Mouse (Mus musculus) frontal cortex, postnatal 36 days (tissue): ENCODE results near the gene Tmub1.

ENCODE experiments used
- DNase-seq, 2 experiments: peaks; one replicate each; pipeline ENCODE4 v3.0.0; 2022; ENCODE audit warnings: low spot score in 2 of 2

Gene Tmub1

DNA sequence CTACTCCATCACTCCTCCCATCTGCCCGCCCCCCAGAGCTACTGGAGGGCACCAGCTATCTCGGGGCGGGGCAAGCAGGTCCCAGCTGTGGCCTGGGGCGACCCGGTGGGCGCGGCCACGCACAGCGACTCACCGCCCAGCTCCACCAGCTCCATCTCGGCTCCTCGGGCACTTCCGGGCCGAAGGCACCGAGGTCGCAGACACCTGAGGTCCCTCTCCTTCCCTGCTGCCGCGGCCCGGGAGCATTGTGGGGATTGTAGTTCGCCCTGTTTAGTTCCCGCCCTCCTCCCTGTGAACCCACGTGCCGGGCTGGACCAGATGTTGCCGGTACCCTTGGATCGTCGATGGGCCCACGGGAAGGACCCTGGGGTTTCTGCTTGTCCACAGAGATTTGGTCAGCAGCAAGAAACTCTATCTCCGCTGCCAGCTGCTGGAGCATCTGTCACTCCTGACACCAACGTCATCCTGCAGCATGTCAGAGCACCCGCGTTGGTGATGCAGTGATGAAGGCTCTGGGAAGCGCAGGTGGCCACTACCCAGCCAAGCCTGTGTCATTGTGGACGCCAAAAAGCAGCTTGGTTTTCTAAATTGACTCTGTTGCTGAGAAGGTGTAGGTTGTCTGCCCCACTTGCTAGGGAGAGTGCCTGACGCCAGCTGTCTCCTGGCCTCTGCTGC, at the start of gene Tmub1:
TSS of gene Tmub1 (minus strand) at position 231 of the 675 bp plus-strand sequence.
- peak; percentile 89 to 91 for DNase-seq

DNA sequence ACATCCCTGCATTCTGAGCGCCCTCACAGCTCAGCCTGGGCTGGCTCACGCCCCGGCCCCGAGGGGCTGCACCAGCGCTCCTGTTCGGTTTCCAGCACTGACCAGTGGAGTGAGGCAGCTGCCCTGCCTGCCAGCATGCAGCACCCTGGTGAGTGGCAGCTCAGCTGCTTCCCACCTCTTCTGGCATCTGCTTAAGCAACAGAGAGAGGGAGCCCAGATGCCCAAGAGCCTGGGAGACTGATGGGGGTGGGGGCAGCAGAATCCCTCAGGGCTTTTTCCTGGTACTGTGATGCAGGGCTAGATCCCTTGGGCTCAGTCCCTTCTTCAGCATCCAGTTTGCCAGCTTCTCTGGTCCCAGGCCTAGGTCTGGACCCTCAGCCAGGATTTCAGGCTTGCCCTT, 49.1 kb upstream of the Tmub1 start:
- DNase-seq = no peak

DNA sequence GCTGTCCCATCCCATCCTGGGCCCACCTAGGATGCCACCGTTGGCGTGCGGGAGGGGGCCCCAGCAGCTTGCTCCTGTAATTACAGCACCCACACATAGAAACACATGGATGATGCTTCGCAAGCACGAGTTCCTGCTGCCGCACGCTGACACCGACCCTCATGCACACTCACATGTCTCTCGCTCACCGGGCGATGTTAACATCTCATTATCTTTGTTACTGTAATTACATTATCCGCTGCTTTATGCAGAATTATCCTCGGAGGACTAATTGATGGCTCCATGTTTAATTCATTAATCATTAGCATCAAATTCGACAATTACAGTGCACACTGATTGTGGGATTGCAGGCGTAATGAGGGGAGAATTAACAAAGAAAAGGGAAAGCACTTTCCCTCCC, 47.4 kb upstream of the Tmub1 start:
- no peak for DNase-seq

DNA sequence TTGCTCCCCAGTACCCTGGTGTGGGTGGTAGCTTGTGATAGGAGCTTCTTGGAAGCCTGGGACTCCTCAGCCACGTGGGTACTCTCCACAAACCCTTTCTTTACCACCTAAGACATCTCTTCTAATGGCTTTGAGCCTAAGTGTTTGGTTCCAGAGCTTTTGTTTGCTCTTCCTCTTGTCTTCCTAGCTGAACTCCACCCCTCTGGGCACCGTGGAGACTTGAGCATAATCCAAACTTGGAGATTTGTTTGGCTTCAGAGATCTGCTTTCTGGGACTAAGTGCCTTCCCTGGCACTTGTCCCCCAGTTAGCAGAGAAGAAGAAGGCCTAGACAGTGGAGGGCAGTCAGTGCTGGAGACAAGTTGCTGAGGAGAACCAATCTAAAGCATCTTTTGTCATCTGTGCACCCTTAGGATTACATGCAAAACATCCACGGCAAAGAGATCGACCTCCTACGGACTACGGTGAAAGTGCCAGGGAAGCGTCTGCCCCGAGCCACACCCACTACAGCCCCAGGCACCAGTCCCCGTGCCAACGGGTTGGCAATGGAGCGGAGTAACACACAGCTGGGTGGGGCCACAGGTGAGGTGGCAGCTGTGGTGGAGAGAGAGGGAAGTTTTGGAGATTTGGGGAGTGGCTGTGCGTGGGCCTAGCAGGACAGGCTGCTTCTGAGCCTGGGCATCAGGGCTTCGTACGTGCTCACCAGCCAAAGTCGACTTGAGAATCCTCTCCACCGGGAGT, 45.1 kb upstream of the Tmub1 start:
- DNase-seq = no peak

DNA sequence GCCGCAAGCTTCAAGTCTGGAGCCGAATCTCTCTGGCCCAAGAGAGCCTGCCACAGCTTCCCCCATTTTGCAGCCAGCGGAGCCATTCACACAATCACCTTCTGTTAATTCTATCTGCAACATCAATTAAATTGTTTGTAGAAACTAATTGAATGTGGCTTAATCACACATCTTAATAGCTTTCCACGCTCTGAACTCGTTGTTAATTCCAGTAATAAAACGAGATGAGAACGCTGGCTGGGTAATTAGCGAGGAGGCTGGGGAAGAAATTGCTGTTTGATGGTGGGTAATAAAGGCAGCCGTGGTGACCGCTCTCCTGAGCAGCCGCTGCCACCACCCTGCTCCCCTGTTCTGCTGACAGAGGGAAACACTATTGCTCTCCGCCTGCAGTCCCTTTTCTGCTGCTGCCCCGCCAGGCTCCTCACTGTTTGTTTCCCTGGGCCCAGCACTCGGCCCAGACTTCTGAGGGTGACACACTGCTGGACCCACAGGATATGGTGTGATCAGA, 42.8 kb upstream of the Tmub1 start:
- DNase-seq = no peak

DNA sequence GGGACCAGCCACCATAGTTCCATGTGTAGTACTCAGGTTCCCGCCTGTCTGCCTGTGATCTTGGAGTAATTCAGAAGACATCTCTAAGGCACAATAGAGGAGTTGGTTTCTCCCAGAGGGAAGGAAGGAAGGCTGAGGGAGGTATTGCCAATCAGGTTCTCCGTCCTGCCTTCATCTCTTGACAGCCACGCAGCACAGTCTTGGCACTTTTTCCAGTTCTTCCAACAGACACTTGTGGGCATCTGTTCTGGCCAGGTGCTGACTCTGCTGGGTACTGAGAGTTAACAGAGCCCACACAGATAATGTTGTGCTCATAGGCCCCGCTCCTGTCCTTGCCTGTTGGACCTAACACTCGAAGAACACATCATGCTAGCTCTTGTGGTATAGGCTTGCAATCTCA, 39.1 kb upstream of the Tmub1 start:
- no peak for DNase-seq

DNA sequence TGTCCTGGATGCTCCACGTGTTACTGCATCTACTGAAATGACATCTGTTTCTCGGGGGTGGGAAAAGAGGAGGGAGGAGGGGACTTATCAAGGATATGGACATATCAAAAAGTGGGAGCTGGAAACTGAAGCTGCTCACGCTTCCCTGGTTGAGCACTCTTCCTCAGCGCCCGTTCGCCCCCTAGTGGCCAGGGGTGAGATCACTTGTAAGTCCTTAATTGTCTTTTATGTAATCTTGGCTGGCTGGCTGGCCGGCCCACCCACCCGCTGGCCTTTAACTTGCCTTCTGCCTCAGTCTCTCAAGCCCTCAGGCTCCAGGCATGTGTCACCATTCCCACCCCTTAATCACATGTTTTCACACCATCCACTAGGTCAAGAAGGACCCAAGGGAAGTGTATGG, 38.4 kb upstream of the Tmub1 start:
- DNase-seq = peak; percentile 88 to 89

DNA sequence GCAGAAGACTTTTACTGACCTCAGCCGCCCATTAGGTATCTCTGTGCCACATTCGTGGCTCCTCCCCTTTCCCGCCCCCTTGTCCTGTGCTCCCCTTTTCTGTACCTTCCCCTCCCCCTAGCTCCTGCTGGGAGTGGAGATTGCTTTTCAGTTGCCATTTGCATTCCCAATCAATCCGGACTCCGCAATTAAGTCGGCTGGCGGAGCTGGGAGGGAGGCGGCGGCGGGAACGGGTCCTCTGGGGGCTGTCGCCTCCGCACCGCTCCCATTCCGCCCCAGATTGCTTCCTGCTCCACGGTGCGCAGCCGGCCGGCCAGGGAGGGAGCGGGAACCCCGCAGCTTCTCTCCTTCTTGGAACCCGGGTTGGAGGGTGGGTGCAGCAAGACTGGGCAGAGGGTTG, 37.3 kb upstream of the Tmub1 start:
- peak in 1 of 2 experiments; percentile 25 for DNase-seq

DNA sequence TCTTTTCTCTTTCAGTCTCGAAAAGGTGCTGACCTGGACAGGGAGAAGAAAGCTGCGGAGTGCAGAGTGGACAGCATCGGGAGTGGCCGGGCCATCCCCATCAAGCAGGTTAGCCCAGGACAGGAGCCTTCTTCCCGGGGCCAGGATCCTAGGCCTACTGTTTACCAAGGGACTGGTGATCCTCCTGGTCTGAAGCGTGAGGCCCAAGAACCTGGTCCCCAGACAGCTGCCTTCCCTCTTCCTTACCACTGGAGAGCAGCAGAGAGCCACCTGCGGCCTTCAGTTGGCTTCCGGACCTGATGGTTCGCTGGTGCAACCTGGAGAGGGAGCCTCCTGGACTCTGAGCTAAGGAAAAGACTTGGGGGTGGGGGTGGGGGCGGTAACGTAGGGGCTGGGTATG, 35.7 kb upstream of the Tmub1 start:
- DNase-seq = peak; percentile 70 to 74

DNA sequence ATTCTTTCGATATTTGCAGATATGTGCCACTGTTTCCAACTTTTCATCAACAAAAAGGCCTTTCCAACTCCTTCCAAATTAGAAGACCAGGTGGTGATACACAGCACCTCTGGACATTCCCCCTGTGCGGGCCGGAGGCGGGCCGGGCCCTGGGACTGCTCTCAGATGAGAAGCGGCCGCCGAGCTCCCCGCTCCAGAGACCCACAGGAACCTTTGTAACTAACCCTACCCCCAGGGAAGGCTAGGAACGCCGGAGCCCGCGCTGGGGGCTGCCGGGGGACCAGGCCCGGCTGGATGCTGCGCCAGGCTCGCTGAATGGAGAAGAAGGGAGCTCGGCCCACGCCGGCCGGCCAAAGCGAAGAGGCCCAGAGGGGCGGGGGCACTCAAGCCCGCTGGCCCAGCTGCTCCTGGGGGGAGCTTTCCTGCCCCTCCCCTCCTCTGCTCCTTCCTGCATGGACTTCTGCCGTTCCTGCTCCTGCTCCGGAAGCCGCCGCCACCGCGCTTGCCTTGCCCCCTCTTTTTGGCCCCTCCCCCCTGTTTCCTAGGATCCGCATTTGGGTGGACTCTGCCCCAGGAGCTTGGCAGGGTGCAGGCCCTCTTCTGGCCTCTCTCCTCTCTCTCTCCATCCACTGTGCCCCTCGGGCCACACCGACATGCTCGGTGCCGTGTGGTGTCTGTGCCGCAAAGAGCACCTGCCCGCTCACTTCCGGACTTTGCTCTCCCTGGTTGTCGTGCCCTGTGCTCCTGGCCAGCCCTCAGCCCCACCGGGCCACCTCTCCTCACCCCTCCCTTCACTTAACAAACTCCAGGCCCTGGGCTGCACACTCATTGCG, 34.8 kb upstream of the Tmub1 start:
- no peak for DNase-seq

DNA sequence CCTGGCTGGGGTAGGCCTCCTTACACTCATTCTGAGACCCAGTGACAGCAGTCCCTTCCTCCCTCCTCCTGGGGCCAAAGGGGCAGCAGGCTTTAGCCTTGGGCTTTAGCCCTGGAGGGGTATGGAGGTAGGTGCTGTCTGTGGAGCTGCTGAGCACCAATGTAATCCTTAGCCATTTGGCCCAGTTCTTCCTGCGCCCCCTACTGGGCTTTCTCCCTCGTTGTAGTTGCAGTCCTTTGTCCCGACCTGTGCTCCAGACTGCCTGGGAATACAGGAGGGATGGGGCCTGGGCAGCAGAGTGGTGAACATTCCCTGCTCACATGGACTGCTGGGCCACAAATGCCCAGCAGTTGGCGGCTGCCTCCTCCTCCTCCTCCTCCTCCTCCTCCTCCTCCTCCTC, 34.0 kb upstream of the Tmub1 start:
- peak; percentile 56 to 71 for DNase-seq

DNA sequence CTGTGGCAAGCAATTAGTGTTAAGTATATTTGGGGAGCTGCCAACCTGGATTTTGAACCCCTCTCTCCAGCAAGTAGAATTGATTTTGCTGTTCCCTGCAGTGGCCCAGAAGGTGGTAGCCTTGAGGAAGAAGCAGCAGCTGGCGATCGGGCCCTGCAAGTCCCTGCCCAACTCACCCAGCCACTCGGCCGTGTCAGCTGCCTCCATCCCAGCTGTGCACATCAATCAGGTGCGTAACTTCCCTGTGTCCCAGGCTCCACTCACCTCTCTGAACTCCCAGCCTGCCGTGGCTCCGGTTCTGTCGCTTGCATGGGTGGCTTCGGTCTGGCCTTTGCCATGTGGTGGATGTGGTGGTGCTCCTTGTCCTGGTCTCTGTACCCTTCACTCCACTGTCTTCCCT, 30.3 kb upstream of the Tmub1 start:
- DNase-seq = no peak

DNA sequence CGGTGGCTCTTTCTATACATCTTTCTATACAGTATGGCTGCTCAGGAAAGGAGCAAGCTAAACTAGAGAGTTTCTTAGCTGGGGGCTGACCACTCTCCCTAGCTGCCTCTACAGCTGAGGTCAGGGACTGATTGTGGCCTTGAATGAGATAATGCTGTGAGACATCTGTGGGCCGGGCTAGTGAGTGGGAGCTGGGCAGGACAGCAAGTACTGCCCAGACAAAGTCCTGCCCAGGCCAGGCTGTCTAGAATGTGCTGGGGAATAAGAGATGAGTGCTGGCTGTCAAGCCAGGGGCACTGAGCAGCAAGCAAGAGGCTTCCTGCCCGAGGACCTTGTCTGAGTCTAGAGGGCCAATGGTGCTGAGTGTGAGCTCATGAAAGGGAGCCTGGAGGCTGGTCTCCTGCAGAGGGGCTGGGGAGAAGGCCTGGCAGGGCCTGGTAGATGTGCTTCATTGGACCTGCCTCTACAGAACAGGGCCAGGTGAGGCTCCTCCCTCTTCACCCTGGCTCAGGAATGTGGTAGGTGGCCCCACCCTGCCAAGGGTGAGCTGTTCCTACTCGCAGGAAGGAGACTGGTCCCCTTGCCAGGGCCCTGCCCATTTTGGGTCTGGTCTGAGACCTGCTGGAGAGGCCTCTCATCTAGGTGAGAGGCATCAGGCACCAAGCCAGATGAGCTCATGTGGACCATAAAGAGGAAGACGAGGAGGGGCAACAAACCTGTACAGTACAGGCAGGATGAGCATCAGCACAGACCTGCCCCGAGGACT, 28.0 kb upstream of the Tmub1 start:
- no peak for DNase-seq

DNA sequence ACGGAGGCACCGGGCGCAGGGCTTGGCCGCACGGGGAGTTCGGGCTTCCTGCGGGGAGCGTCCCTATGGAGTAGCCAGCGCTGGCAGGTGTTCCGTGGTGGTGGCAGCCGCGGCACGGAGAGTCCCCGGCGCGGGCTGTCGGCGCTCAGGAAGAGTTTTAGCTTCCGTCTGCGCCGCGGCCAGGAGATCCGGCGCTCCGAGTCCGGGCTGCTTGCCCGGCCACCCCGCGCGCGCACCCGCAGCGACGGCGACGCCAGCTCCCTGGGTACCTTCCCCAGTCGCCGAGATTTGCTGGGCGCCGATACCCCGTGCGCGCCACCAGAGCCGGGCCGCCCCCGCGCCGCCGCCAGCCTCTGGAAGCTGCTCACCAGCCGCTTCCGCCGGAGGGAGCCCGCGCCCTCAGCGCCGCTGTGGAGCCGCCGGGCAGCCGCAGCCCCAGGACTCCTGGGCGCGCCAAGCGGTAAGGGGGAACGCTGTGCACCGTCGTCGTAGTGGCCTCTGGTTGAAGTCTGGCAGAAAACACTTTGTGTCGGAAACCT, 27.1 kb upstream of the Tmub1 start:
- peak; percentile 73 to 75 for DNase-seq

DNA sequence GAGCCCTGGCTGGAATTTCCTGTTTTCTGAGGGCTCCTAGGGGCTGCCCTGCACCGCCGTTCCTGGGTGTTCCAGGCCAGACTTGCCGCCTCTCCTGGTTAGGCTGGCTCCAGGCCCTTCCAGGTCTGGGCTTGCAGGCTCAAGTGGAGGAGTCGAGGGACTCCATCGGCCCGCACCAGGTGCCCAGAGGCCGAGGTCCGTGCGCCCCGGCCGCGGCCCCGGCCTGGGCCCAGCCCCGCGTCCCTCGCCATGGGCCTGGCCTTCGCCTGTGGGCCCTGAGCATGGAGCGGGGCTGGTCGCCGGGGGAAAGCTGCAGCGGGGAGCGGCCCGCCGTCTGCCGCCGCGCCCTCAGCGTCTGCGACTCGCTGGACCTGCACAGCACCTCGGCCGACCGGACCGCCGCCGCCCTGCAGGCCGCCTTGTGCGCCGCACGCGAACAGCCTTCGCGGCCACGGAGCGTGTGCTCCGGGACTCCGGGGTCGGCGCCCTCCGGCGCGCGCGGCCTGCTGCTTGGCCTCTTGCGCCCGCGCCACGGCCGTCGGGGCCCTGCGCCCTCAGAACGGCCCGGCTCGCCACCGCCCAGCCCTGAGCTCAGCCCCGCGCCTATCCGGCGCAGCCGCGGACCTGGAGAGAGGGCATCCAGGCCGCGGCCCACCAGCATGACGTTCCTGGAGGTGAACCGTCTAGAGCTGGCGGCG, 26.5 kb upstream of the Tmub1 start:
- no peak for DNase-seq

DNA sequence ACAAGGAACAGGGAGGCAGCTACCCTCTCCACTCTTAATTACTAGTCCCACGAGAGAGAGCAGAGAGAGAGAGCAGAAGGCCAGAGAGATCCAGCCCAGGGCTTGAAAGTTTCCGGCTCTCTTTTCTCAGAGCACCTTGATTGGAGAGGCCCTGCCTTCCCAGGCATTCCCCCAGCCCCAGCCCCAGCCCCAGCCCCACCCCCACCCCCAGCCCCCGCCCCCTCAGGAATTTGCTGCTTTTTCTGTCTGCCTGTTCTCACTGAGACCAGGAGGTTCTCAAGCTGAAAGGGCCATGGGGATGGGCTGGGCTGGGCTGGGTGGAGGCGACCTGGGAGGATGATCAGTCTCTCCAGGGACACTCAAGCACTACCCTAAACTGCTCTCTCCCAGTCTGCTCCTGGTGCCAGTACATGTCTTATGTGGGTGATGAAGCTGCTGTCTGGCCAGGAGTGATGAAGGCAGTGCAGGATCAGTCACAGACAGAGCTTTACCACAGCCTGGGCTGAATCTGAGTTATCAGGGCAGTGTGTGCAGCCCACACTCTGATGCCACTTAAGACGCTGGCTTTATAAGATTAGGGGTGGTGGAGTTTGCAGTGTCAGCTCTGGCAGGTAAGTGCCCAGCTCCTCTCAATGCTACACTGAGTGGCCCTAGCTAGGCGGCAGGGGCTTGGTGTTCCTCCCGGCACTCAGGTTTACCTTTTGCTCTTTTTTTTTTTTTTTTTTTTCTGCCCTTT, 25.4 kb upstream of the Tmub1 start:
- no peak for DNase-seq

DNA sequence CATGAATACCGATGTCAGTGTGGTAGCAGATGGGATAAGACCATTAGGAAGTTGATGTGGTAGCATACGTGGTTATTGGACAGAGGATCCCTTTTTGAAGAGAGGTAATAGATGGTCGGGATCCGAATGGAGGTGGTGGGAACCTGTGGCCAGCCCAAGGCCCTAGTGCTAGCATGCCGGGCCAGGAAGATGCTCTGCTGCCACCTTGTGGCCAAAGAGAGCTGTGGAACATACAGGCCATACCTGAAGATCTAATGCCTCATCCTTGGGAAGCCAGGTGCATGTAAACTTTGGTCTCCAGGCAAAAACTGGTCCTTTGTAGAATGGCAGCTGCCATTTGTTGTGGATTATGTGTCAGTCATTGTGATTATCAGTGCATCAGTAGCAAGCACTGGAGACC, 22.9 kb upstream of the Tmub1 start:
- DNase-seq = peak; percentile 68 to 77

DNA sequence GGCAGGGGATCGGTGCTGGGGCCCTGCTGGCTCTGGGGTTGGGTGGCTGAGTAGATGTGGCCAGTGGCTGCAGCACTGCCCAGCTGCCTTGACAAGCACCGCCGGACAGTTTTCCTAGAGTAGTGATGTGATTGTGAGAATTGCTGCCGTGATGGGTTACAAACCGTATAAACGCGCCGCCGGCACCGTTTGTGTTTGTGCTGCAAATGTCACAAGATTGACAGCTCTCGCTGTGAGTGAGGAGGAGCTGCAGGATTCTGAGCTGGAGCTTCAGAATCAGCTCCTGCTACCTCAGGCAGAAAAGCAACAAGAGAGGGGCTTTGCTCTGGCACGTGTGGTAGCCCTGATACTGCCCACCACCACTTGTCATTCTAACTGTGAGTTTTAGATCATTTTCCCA, 19.1 kb upstream of the Tmub1 start:
- no peak for DNase-seq

DNA sequence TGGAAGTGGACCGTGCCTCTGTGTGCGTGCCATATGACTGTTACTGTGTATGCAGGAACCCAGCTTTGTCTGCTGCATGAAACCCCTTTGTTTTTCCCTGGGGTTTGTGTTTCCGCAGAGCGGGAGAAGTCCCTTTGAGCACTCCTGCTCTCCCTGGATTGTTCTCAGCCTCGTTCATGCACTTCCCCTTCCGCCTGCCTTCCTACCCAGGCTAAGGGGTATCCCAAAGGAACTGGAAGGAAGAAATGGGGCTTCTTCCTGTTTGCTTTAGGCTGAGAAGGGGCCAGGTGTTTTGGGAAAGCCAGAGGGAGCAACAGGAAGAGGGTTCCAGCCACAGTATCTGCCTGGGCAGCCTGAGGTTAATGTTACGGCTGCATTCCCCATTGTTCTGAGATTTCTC, 8.0 kb upstream of the Tmub1 start:
- DNase-seq = no peak

DNA sequence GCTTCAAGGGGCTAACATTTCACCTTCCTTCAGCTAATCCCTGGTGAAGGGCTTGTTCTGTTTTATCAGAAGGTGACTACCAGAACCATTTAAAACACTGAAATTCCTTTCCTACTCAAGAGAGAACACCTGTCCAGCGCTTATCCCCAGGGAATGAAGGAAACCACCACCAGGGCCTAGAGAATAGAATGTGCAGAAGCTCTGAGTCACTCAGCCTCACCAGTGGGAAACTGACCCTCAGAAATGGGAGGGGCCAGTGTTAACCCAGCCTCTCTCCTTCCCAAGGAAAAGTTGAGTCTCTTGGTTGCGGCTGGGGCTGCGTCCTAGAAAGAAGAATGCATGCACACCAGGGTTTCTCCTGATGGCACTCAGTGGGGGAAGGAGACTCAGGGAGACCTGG, 7.4 kb upstream of the Tmub1 start:
- no peak for DNase-seq
